Mouse (Mus musculus) Muller cell, postnatal 12 days (primary cell): ENCODE measurements around the gene Lca5l.

Source experiments
- DNase-seq: peaks from one replicate; pipeline ENCODE4 v3.0.0-alpha.2; 2015; ENCODE audit errors: inconsistent ontology term

The Lca5l gene

GRCm38 (mm10) chr16:96191531-96192506, at the start of gene Lca5l:
Lca5l (minus strand) TSS chr16:96192271.
- peak; percentile 98 for DNase-seq

- DNase-seq = no peak
Measured at GRCm38 (mm10) chr16:96235366-96235970, 43.4 kb upstream of the Lca5l start, which contains the start of gene B3galt5. B3galt5 (plus strand) TSS chr16:96235801.

GRCm38 (mm10) chr16:96233996-96234395, 41.9 kb upstream of the Lca5l start:
- no peak for DNase-seq

GRCm38 (mm10) chr16:96231974-96232373, 39.9 kb upstream of the Lca5l start:
- DNase-seq = no peak

DNA sequence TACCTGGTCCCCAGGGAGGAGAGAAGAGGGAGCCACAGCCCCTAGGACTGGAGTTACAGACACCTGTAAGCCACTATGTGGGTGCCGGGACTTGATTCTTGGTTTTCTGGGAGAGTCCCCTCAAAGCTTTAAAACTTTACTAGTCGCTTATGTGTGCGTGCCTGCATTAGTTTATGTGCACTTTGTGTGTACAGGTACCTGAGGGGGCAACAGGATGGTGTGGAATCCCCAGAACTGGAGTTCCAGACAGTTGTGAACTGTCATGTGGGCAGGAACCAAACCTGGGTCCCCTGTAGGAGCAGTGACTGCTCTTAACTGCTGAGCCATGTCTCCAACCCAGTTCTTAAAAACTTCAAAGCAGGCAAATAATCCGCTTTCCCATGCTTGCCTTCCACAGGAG, 39.2 kb upstream of the Lca5l start:
- no peak for DNase-seq

GRCm38 (mm10) chr16:96230411-96230810, 38.3 kb upstream of the Lca5l start:
- peak; percentile 55 for DNase-seq

DNA sequence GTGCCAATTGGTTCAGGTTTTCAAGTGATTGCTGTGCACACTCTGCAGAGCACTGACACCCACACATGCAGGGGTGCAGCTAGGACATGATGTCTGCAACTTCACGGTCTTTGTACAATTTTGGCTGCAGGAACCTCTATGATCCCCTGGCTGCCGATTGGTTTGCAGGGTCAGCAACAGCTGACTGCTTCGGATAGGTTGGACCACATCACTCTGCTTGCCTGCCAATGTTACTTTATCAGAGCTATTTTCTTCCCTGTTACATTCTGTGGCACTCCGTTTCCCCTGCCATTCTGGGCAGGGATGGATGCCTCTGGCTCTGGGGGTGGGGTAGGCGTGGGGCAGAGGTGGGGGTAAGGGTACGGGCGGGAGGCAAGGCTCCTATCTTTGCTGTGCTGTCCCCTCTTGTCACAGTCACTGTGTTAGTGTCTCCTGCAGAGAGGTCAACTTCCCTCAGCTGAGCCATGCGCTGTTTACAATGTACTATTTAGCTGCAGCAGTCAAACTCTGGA, 37.0 kb upstream of the Lca5l start:
- DNase-seq = no peak

DNA sequence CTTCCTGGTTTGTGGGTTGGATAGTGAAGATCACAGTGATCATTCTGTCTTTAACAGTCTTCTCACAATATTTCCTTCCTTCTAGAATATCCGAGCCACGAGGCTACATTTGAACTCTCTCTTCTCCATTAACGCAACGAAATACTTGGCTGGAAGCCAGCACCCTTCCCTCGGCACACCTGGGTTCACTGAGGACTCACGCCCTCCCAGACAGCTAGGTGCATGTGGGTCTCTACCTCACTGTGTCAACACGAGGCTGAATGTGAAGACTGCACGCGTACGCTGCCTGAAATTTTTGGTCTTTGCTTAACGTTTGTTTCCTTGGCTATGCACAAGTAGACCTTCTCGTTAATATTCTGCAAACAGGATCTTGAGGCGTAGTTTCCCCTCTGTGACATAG, 36.4 kb upstream of the Lca5l start:
- no peak for DNase-seq

DNA sequence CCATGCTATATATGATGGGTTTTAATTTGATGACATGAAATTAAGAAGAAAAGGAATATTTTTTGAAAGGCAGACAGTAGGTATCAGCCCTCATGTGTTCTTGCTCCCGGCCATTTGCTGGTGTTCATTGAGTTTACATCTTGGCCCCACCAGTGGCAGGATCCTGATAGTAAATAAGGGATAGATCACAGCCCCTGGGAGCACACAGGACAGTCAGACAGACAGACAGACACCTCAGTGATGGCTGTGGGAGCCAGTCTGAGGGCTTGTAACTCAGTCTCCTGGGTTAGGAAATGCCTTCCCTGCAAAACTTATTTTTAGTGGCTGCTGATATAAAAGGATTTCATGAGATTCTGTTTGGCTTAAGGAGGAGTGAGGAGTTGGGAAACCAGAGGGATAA, 30.4 kb upstream of the Lca5l start:
- no peak for DNase-seq

- DNase-seq = no peak
Measured at GRCm38 (mm10) chr16:96221959-96222358, 29.9 kb upstream of the Lca5l start.

- no peak for DNase-seq
Measured at GRCm38 (mm10) chr16:96221491-96221890, 29.4 kb upstream of the Lca5l start.

DNA sequence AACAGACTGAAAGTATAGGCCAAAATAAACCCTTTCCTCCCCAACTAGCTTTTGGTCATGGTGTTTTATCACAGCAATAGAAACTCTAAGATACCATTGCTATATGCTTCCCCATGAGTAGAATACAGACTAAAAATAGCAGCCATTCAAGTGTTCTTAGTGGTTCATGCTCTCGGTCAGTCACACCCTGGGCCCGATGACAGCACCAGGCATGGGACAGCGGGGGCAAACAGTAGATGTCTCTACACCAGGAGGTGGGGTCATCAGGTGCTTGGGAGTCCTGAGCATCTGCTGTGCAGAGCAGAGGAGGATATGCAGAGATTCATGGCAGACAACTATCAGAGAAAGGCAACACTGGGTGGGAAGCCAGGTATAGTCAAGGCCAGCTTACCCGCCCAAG, 21.0 kb upstream of the Lca5l start:
- no peak for DNase-seq

DNA sequence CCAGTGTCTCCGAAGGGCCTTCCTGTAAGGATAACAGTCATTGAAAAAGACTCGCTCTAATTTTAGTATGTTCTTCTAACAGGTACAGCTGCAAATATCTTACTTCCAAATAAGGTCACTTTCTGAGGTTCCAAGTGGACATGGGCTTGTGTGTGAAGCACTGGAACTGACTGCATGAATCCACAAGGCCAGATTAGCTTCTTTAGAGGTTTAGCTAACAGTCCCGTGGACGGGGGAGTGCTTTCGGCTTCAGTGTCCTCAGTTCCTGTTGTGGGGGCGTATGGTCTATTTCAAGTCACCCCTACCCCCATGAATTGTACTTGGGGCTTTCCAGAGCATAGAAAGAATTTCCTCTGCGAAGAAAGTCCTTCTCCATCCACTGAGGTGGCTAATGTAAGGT, 18.8 kb upstream of the Lca5l start:
- DNase-seq = no peak

DNA sequence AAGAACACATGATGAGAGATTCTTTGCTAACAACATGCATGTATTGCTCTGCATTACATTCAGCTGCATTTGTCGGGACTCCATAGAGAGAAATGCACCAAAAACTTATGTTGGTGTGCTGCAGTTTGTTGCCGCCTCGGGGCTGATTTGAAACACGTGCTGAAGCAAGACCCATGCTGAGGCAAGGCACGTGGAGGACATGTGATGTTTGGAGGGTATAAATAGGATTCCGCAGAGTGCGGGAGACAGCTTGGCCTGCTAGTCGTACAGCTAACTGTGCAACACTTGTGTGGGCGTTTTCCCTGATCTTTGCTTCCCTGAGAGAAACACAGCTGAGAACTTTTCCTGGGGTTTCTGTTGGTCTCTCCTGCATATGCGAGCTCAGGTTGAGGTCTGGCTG, 17.7 kb upstream of the Lca5l start:
- no peak for DNase-seq

GRCm38 (mm10) chr16:96201485-96202232, 9.6 kb upstream of the Lca5l start:
- DNase-seq = peak; percentile 28

- peak; percentile 17 for DNase-seq
Measured at GRCm38 (mm10) chr16:96200702-96201028, 8.6 kb upstream of the Lca5l start.

GRCm38 (mm10) chr16:96199913-96200701, 8.0 kb upstream of the Lca5l start, which contains the start of gene Sh3bgr:
Sh3bgr (plus strand) TSS chr16:96200450.
- peak; percentile 75 for DNase-seq

DNA sequence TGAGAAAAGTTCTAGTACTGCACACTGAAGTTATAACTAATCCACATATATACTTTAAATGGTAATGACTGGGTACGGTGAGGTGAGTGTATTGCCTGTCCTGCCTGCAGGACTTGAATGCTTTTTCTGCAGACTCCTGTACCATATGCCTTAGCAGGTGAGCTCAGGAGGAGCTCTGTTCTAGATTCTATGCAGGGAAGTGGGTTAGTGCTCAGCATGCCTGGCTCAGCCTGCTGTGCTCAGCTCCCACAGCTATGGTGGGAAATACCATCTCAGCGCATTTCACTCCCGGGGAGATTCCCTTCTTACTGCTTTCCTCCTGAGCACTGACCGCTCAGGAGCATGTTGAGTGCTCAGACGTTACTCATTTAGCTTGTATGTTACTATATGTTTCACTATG, 4.5 kb downstream of the Lca5l start:
- no peak for DNase-seq

- no peak for DNase-seq
Measured at GRCm38 (mm10) chr16:96179156-96179555, 12.9 kb downstream of the Lca5l start.

- DNase-seq = no peak
Measured at GRCm38 (mm10) chr16:96175399-96175798, 16.7 kb downstream of the Lca5l start.

GRCm38 (mm10) chr16:96173648-96174047, 18.4 kb downstream of the Lca5l start:
- DNase-seq = no peak
